Mouse (Mus musculus): ENCODE data around the gene Egln1.

GRCm38 (mm10) chr8:124911938-124912872, 36.9 kb downstream of the Egln1 start:
- TF ChIP-seq POLR2A (IDR thresholded peaks at IDR 0.05; ENCODE audit: low read depth, low read length), result no peak
- TF ChIP-seq CTCF (IDR thresholded peaks at IDR 0.05; ENCODE audit: extremely low read depth, insufficient read length, insufficient replicate concordance, low read depth, low read length), result no peak
